In genomic region chr10:120233655-120234367, GRCm38 (mm10) we compare ENCODE assay signal across 8 mouse cellular contexts. TPM values are rescaled to one million over a fixed set of nuclear protein-coding genes. Genes with fewer than 3 reads are reported as not detected.
A peak's percentile ranks its signal among the peaks of the same experiment; 100 is the strongest.
DNase-seq lines count a peak whose midpoint lies in the region; ATAC-seq and TF ChIP-seq lines count a peak whose summit lies in the region.

No protein-coding gene starts in this region.

- no peak for TF ChIP-seq EP300 in liver, embryonic 14.5 days (IDR thresholded peaks at IDR 0.05; ENCODE audit: low read depth)

- in situ Hi-C loops in ES-E14 (cut with MboI; ENCODE audit: low sequenced_read_pairs in 2 of 2, unreplicated experiment in 2 of 2): no loop called here

- H3K4me2 ChIP-seq in kidney, postnatal 0 days (ENCODE audit: low read length): peak overlapping the region; percentile 29
- H3K4me2 ChIP-seq in liver, embryonic 14.5 days (ENCODE audit: low read depth): peak overlapping the region; percentile 52

- H3K4me3 ChIP-seq in ES-E14 (ENCODE audit: insufficient read depth in 1 of 2, low read depth in 1 of 2, low read length in 2 of 2, poor library complexity in 1 of 2, severe bottlenecking in 1 of 2): peak overlapping the region in 1 of 2 experiments; percentile 7; a peak in 1 of 4 replicates
- no peak overlapping the region for H3K4me3 ChIP-seq in cortical plate, adult 2 months (ENCODE audit: insufficient read depth, low read length)
- H3K4me3 ChIP-seq in heart, embryonic 10.5 days: peak overlapping the region; percentile 36; the same call in 1 of the 2 replicates
- H3K4me3 ChIP-seq in kidney, postnatal 0 days (replicated peaks; ENCODE audit: low read depth, low read length): no peak overlapping the region
- H3K4me3 ChIP-seq in liver, embryonic 14.5 days (ENCODE audit: insufficient read depth in 1 of 2, low read depth in 2 of 2, low read length in 2 of 2): peak overlapping the region; percentile 23 to 25; a peak in 2 of 4 replicates

- ATAC-seq in kidney, postnatal 0 days (replicated peaks; ENCODE audit: low FRiP score, low read depth): peak; percentile 55
- ATAC-seq in liver, embryonic 14.5 days (ENCODE audit: insufficient read depth): peak; percentile 34; the same call in 1 of the 2 replicates

- H3K4me1 ChIP-seq in ES-E14 (ENCODE audit: control insufficient read depth in 2 of 2, insufficient read depth in 2 of 2, low read length in 2 of 2, poor library complexity in 1 of 2): no peaks in the 10 kb centered on the region
- H3K4me1 ChIP-seq in cortical plate, adult 2 months (ENCODE audit: control insufficient read depth, insufficient read depth, low read length): no peaks in the 10 kb centered on the region
- peaks cover 7% of the 10 kb centered on the region for H3K4me1 ChIP-seq in heart, embryonic 10.5 days
- H3K4me1 ChIP-seq in kidney, postnatal 0 days (replicated peaks; ENCODE audit: insufficient read depth, low read length): no peaks in the 10 kb centered on the region
- H3K4me1 ChIP-seq in liver, embryonic 14.5 days (replicated peaks; ENCODE audit: control insufficient read depth in 2 of 2, insufficient read depth in 2 of 2, low read length in 1 of 2): no peaks in the 10 kb centered on the region

- H3K27ac ChIP-seq in ES-E14 (ENCODE audit: insufficient read depth, low read depth, low read length, poor library complexity, severe bottlenecking): no peak overlapping the region; the same call in 1 of the 2 replicates
- no peak overlapping the region for H3K27ac ChIP-seq in cortical plate, adult 2 months (ENCODE audit: insufficient read depth, low read length)
- H3K27ac ChIP-seq in heart, embryonic 10.5 days: peak overlapping the region; percentile 31; the same call in 1 of the 2 replicates
- H3K27ac ChIP-seq in kidney, postnatal 0 days: no peak overlapping the region
- no peak overlapping the region for H3K27ac ChIP-seq in liver, embryonic 14.5 days

- no peak for TF ChIP-seq POLR2A in cortical plate, adult 2 months (IDR thresholded peaks at IDR 0.05; ENCODE audit: extremely low read depth, insufficient read depth, low read length)

- DNase-seq in A20 (ENCODE audit: low read depth, low spot score) (peak; percentile 56), ES-E14 (ENCODE audit: low read depth, low spot score) (no peak)
- DNase-seq in heart, embryonic 10.5 days (ENCODE audit: low spot score): peak; percentile 83
- DNase-seq in kidney, postnatal 0 days (ENCODE audit: low spot score): peak; percentile 89
- DNase-seq in liver, embryonic 14.5 days (ENCODE audit: low read depth in 3 of 3, low spot score in 3 of 3): peak; percentile 48 to 58 (median 57)
- DNase-seq in retina, postnatal 7 days (ENCODE audit: low read depth, low spot score): peak; percentile 43
- DNase-seq in urinary bladder, postnatal 25 days (ENCODE audit: low spot score): peak; percentile 63

- no peaks in the 10 kb centered on the region for H3K9me3 ChIP-seq in ES-E14 (ENCODE audit: control insufficient read depth, insufficient read depth, low read depth, low read length)
- no peaks in the 10 kb centered on the region for H3K9me3 ChIP-seq in heart, embryonic 10.5 days
- no peaks in the 10 kb centered on the region for H3K9me3 ChIP-seq in kidney, postnatal 0 days (replicated peaks; ENCODE audit: low read length)
- H3K9me3 ChIP-seq in liver, embryonic 14.5 days (ENCODE audit: control insufficient read depth, low read length): no peaks in the 10 kb centered on the region

- WGBS in heart, embryonic 10.5 days: 26% methylated on average over 18 of the region's 18 CpGs
- 25% methylated on average over 18 of the region's 18 CpGs for WGBS in kidney, postnatal 0 days
- WGBS in liver, embryonic 14.5 days (ENCODE audit: insufficient replicate concordance): 22% methylated on average over 18 of the region's 18 CpGs

- H3K36me3 ChIP-seq in ES-E14 (ENCODE audit: control insufficient read depth, insufficient read depth, low read length, poor library complexity, severe bottlenecking): peaks cover 17% of the 10 kb centered on the region
- peaks cover 27% of the 10 kb centered on the region for H3K36me3 ChIP-seq in heart, embryonic 10.5 days
- H3K36me3 ChIP-seq in kidney, postnatal 0 days (ENCODE audit: insufficient read depth, low read length): peaks cover 15% of the 10 kb centered on the region
- H3K36me3 ChIP-seq in liver, embryonic 14.5 days (replicated peaks; ENCODE audit: control insufficient read depth, insufficient read depth, low read depth): peaks cover 7% of the 10 kb centered on the region

- TF ChIP-seq CTCF in cortical plate, adult 2 months (IDR thresholded peaks at IDR 0.05; ENCODE audit: extremely low read depth, insufficient read depth, low read length): peak; percentile 77
- peak; percentile 91 for TF ChIP-seq CTCF in kidney, postnatal 0 days (IDR thresholded peaks at IDR 0.05; ENCODE audit: low read depth)
- TF ChIP-seq CTCF in liver, embryonic 14.5 days (IDR thresholded peaks at IDR 0.05; ENCODE audit: low read depth): peak; percentile 75

- H3K27me3 ChIP-seq in heart, embryonic 10.5 days (ENCODE audit: insufficient read depth, poor library complexity, severe bottlenecking): no peaks in the 10 kb centered on the region
- H3K27me3 ChIP-seq in kidney, postnatal 0 days (ENCODE audit: insufficient read depth, low read length): no peaks in the 10 kb centered on the region
- no peaks in the 10 kb centered on the region for H3K27me3 ChIP-seq in liver, embryonic 14.5 days (ENCODE audit: control insufficient read depth, insufficient read depth, low read length)

- H3K9ac ChIP-seq in ES-E14 (ENCODE audit: insufficient read depth, low read depth, low read length, poor library complexity, severe bottlenecking): peak overlapping the region; percentile 57; the same call in 1 of the 2 replicates
- H3K9ac ChIP-seq in kidney, postnatal 0 days (ENCODE audit: low read depth, low read length): no peak overlapping the region
- no peak overlapping the region; the same call in 1 of the 2 replicates for H3K9ac ChIP-seq in liver, embryonic 14.5 days (replicated peaks)

TF ChIP-seq in ES-E14, 5 proteins besides CTCF, POLR2A, EP300 and RAD21:
- peak; percentile 46; the same call in 1 of the 2 replicates for TF ChIP-seq ZC3H11A (IDR thresholded peaks at IDR 0.05; ENCODE audit: borderline replicate concordance, low read depth, low read length)
- no peak for TF ChIP-seq CHD2 (IDR thresholded peaks at IDR 0.05; ENCODE audit: low read depth, low read length)

RNA-seq across cellular contexts. Expression of gene Llph, which starts 6.9 kb away (rescaled TPM):
- 53.6 and 71.9 TPM in 2 replicates for total RNA-seq in ES-E14 (2012; rRNA removed)
- 41.3 and 43.6 TPM in 2 replicates for polyA plus RNA-seq in cortical plate, adult 2 months (2012; rRNA removed)
- polyA plus RNA-seq in heart, embryonic 10.5 days (2016; fragmentation: Nextera tagmentation; extraction: Ambion mirVana): 35.7 and 47.8 TPM in 2 replicates
- 53.3 and 54.3 TPM in 2 replicates for polyA plus RNA-seq in kidney, postnatal 0 days (2015; fragmentation: Nextera tagmentation; extraction: Ambion mirVana)
- 11.6 and 33.6 TPM in 2 replicates for polyA plus RNA-seq in liver, embryonic 14.5 days (2012; rRNA removed)
- polyA plus RNA-seq in liver, embryonic 14.5 days (2014; fragmentation: Nextera tagmentation; extraction: Ambion mirVana): 31.9 and 32.2 TPM in 2 replicates

RNA-seq across cellular contexts. Expression of gene Irak3, which starts 31.9 kb away (rescaled TPM):
- 15.1 and 19.8 TPM in 2 replicates for total RNA-seq in ES-E14 (2012; rRNA removed)
- polyA plus RNA-seq in cortical plate, adult 2 months (2012; rRNA removed): 0.74 and 0.90 TPM in 2 replicates
- polyA plus RNA-seq in heart, embryonic 10.5 days (2016; fragmentation: Nextera tagmentation; extraction: Ambion mirVana): 0.22 and 0.24 TPM in 2 replicates
- polyA plus RNA-seq in kidney, postnatal 0 days (2015; fragmentation: Nextera tagmentation; extraction: Ambion mirVana): 1.5 TPM in 2 replicates
- polyA plus RNA-seq in liver, embryonic 14.5 days (2012; rRNA removed): 0.70 and 0.78 TPM in 2 replicates
- polyA plus RNA-seq in liver, embryonic 14.5 days (2014; fragmentation: Nextera tagmentation; extraction: Ambion mirVana): 0.85 and 1.4 TPM in 2 replicates

RNA-seq across cellular contexts. Expression of gene Tmbim4, which starts 32.4 kb away (rescaled TPM):
- total RNA-seq in ES-E14 (2012; rRNA removed): 116 and 125 TPM in 2 replicates
- 96.7 and 102 TPM in 2 replicates for polyA plus RNA-seq in cortical plate, adult 2 months (2012; rRNA removed)
- 106 and 119 TPM in 2 replicates for polyA plus RNA-seq in heart, embryonic 10.5 days (2016; fragmentation: Nextera tagmentation; extraction: Ambion mirVana)
- polyA plus RNA-seq in kidney, postnatal 0 days (2015; fragmentation: Nextera tagmentation; extraction: Ambion mirVana): 403 and 412 TPM in 2 replicates
- polyA plus RNA-seq in liver, embryonic 14.5 days (2012; rRNA removed): 40.1 and 52.9 TPM in 2 replicates
- polyA plus RNA-seq in liver, embryonic 14.5 days (2014; fragmentation: Nextera tagmentation; extraction: Ambion mirVana): 80.4 and 82.2 TPM in 2 replicates

Comparison
In these comparisons a context has a peak if more than half of its experiments do, and no peak if none do; other contexts are left out.
1. H3K4me3 ChIP-seq: peak in heart, embryonic 10.5 days (single experiment) and liver, embryonic 14.5 days (2 of 2); none in cortical plate, adult 2 months (single experiment) and kidney, postnatal 0 days (single experiment).
2. Peak in every context shown above with its lines, with median percentiles within 50 percentile points of each other: CTCF ChIP-seq.